Mouse (Mus musculus) left cerebral cortex, postnatal 10 days (tissue): ENCODE results near the gene Vash1. TPM values are rescaled to one million over a fixed set of nuclear protein-coding genes. Genes with fewer than 3 reads are reported as not detected.

Experiments used
- DNase-seq, 2 experiments: peaks; one replicate each; pipeline ENCODE4 v3.0.0; 2021 to 2022; ENCODE audit warnings: low spot score in 2 of 2, mixed read lengths in 1 of 2; ENCODE audit errors: extremely low spot score in 1 of 2
- intact Hi-C: fragments of 180-260 bp; cut with DNase I; formaldehyde crosslinking; loops from one replicate; pipeline ENCODE4 v1.15.1; 2025
- total RNA-seq, 2 experiments: library from RNA; stranded (reverse); gene quantifications; 2 replicates each; pipeline ENCODE4 v1.2.3; 2021

Vash1 gene
- total RNA-seq, 2 experiments from 2014 or later: 92.6 to 100 TPM

- no peak for DNase-seq
- intact Hi-C loops: loop anchor here (5.0 kb wide), 1 partner anchor 38 kb away; no protein-coding TSS in a partner anchor
Measured at GRCm38 (mm10) chr12:86679991-86680491, 1.5 kb downstream of the Vash1 start.

GRCm38 (mm10) chr12:86680591-86681193, 2.2 kb downstream of the Vash1 start:
- DNase-seq: no peak
- intact Hi-C loops: no loop called here

GRCm38 (mm10) chr12:86681626-86682025, 3.1 kb downstream of the Vash1 start:
- intact Hi-C loops: no loop called here
- DNase-seq: peak in 1 of 2 experiments; percentile 14

GRCm38 (mm10) chr12:86682178-86682577, 3.7 kb downstream of the Vash1 start:
- intact Hi-C loops: no loop called here
- DNase-seq: peak in 1 of 2 experiments; percentile 17

- intact Hi-C loops: no loop called here
Measured at GRCm38 (mm10) chr12:86683698-86684097, 5.2 kb downstream of the Vash1 start.

GRCm38 (mm10) chr12:86685275-86685674, 6.8 kb downstream of the Vash1 start:
- DNase-seq: no peak
- intact Hi-C loops: no loop called here

More at GRCm38 (mm10) chr12:86683698-86684097, 5.2 kb downstream of the Vash1 start:
- DNase-seq: no peak

- intact Hi-C loops: no loop called here
- DNase-seq: peak in 1 of 2 experiments; percentile 56
Measured at GRCm38 (mm10) chr12:86686551-86687330, 8.2 kb downstream of the Vash1 start.

- no peak for DNase-seq
- intact Hi-C loops: no loop called here
Measured at GRCm38 (mm10) chr12:86687445-86687955, 9.0 kb downstream of the Vash1 start.

GRCm38 (mm10) chr12:86687971-86688573, 9.6 kb downstream of the Vash1 start:
- DNase-seq: peak in 1 of 2 experiments; percentile 74
- intact Hi-C loops: no loop called here

GRCm38 (mm10) chr12:86688917-86689316, 10.4 kb downstream of the Vash1 start:
- intact Hi-C loops: no loop called here
- DNase-seq: no peak

- intact Hi-C loops: no loop called here
- DNase-seq: no peak
Measured at GRCm38 (mm10) chr12:86690700-86691485, 12.4 kb downstream of the Vash1 start.

GRCm38 (mm10) chr12:86692471-86693356, 14.2 kb downstream of the Vash1 start:
- no peak for DNase-seq
- intact Hi-C loops: no loop called here

GRCm38 (mm10) chr12:86693389-86693788, 14.9 kb downstream of the Vash1 start:
- intact Hi-C loops: no loop called here
- no peak for DNase-seq

GRCm38 (mm10) chr12:86694441-86694840, 15.9 kb downstream of the Vash1 start:
- intact Hi-C loops: no loop called here
- DNase-seq: no peak

- intact Hi-C loops: no loop called here
- DNase-seq: no peak
Measured at GRCm38 (mm10) chr12:86697996-86698395, 19.5 kb downstream of the Vash1 start.

GRCm38 (mm10) chr12:86698537-86698936, 20.0 kb downstream of the Vash1 start:
- intact Hi-C loops: no loop called here
- DNase-seq: no peak

- intact Hi-C loops: no loop called here
- peak; percentile 59 to 88 for DNase-seq
Measured at GRCm38 (mm10) chr12:86699965-86700926, 21.7 kb downstream of the Vash1 start.
